Mouse (Mus musculus) cortical plate, adult 2 months (tissue): Measurements from ENCODE around the gene Nek5.

Source experiments
- CTCF ChIP-seq: fragments of 200-500 bp; IDR thresholded peaks from 2 replicates; pipeline ENCODE4 v1.5.1; 2011; ENCODE audit warnings: mild to moderate bottlenecking, control low read depth, low read length; ENCODE audit not compliant: insufficient read depth; ENCODE audit errors: extremely low read depth
- POLR2A ChIP-seq: fragments of 200-500 bp; IDR thresholded peaks from 2 replicates; pipeline ENCODE4 v1.6.1; 2011; ENCODE audit warnings: mild to moderate bottlenecking, low read length, control low read depth; ENCODE audit not compliant: insufficient read depth; ENCODE audit errors: extremely low read depth

DNA sequence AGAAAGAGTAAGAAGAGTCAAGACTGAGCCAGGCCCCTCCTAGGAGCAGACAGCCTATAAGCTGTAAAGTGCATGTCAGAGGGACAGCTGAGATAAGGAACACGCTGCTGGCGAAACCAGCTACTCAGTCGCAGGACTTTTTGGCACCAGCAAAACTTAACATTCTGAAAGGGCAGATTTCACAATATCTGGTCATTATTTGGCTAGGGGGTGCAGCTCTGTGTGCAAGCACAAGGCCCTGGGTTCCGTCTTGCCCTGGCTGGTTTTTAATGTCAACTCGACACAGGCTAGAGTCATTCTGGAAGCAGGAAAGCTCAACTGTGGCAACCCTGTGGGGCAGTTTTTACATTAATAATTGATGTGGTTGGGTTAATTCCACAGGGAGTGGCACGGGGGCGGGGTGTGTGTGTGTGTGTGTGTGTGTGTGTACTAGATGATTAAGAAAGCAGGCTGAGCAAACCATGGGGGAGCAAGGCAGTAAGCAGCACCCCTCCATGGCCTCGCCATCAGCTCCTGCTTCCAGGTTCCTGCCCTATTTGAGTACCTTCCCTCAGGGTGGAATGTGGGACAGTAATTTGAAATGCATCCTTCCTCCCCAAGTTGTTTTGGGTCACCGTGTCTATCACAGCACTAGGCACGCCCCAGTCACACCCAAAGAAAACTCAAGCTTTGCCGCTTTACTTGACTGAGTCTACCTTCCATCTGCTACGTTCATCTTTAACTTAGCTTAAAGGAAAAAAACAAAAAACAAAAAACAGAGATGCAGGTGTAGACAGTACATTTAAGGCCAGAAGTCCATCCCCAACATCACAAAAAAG lies 70.0 kb downstream of the Nek5 start:
- TF ChIP-seq CTCF (no peak), POLR2A (no peak)
